13 mouse cellular contexts compared by ENCODE assay signal in genomic region chr1:134629455-134629854, GRCm38 (mm10). TPM values are rescaled to one million over a fixed set of nuclear protein-coding genes. Genes with fewer than 3 reads are reported as not detected.
"Had no signal": no experiment of that assay in that cellular context is flagged by ENCODE, and none has a peak within 500 bp of the region (broad histone marks: within the 10 kb centered on the region; RNA-seq: fewer than 3 reads in every experiment).

No protein-coding gene starts in this region.

- H3K27ac ChIP-seq: limb, embryonic 15.5 days; lung, embryonic 15.5 days; macrophage; midbrain, embryonic 12.5 days; stomach, embryonic 15.5 days had no signal

- H3K4me2 ChIP-seq: limb, embryonic 15.5 days; lung, embryonic 15.5 days; midbrain, embryonic 12.5 days; stomach, embryonic 15.5 days had no signal

- H3K9ac ChIP-seq: limb, embryonic 15.5 days; lung, embryonic 15.5 days; midbrain, embryonic 12.5 days; stomach, embryonic 15.5 days had no signal

- H3K27me3 ChIP-seq: limb, embryonic 15.5 days; lung, embryonic 15.5 days; midbrain, embryonic 12.5 days; stomach, embryonic 15.5 days had no signal

- DNase-seq: kidney, adult 8-10 months; kidney, postnatal 25 days; lung, postnatal 14 days; right cerebral cortex, postnatal 14 days; thymus, adult 2 months; thymus, postnatal 36 days had no signal

- H3K9me3 ChIP-seq: limb, embryonic 15.5 days; lung, embryonic 15.5 days; midbrain, embryonic 12.5 days; stomach, embryonic 15.5 days had no signal

- H3K4me1 ChIP-seq: limb, embryonic 15.5 days; lung, embryonic 15.5 days; midbrain, embryonic 12.5 days; stomach, embryonic 15.5 days had no signal

- ATAC-seq: midbrain, embryonic 16.5 days had no signal

- H3K4me3 ChIP-seq: limb, embryonic 15.5 days; lung, embryonic 15.5 days; midbrain, embryonic 12.5 days; stomach, embryonic 15.5 days had no signal

RNA-seq across cellular contexts. Expression of gene Syt2, which starts 17.0 kb away (rescaled TPM):
- polyA plus RNA-seq: macrophage; spleen, adult 2 months had no signal
